Mouse (Mus musculus): ENCODE data around the gene Svep1. TPM values are rescaled to one million over a fixed set of nuclear protein-coding genes. Genes with fewer than 3 reads are reported as not detected.

Gene Svep1
- polyA plus RNA-seq, 1 experiment from 2014 or later: 7.7 TPM

DNA sequence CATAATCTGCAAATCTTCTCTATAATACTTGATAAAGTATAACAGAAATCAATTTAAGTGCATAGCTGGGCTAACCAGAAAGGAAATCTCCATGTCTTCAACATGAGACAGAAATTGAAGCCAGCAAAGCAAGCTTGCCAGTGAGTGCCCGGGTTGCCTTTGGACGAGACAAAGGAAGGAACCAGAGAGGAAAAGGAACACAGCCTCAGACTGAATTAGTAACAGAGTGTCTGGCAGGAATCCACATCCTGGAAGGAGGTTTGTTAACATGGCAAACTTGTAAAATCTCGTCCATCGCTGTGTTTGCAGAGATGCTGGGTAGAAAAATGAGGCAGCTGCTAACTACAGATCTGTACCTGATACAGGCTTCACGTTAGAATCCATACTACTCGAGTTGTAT is 128.7 kb downstream of the Svep1 start:
- Histone ChIP-seq H3K4me1 (no peaks in the 10 kb centered on the region), H3K27me3 (no peaks in the 10 kb centered on the region), H3K4me3 (no peak overlapping the region), H3K9me3 (no peaks in the 10 kb centered on the region), H3K27ac (no peak overlapping the region), H3K36me3 (no peaks in the 10 kb centered on the region), H3K9ac (no peak overlapping the region), H3K4me2 (replicated peaks) (no peak overlapping the region)
- no peak for ATAC-seq (ENCODE audit: insufficient number of reproducible peaks, insufficient read depth, low FRiP score, low TSS enrichment)
- 64% methylated on average over 6 of the region's 6 CpGs for WGBS

- Histone ChIP-seq H3K27me3 (no peaks in the 10 kb centered on the region), H3K36me3 (no peaks in the 10 kb centered on the region), H3K27ac (no peak overlapping the region), H3K4me3 (no peak overlapping the region), H3K4me1 (no peaks in the 10 kb centered on the region), H3K9me3 (no peaks in the 10 kb centered on the region), H3K9ac (no peak overlapping the region), H3K4me2 (replicated peaks) (no peak overlapping the region)
- WGBS: 81% methylated on average over 4 of the region's 4 CpGs
- no peak for ATAC-seq (ENCODE audit: insufficient number of reproducible peaks, insufficient read depth, low FRiP score, low TSS enrichment)
Measured at GRCm38 (mm10) chr4:58077536-58077935, 129.1 kb downstream of the Svep1 start.

- no peak for ATAC-seq (ENCODE audit: insufficient number of reproducible peaks, insufficient read depth, low FRiP score, low TSS enrichment)
- WGBS: 78% methylated on average over 12 of the region's 12 CpGs
- H3K27me3 ChIP-seq: no peaks in the 10 kb centered on the region
- no peaks in the 10 kb centered on the region for H3K4me1 ChIP-seq
- H3K36me3 ChIP-seq: 0 out of 2 replicates have a peak, but pooled peaks cover 7% of the 10 kb centered on the region
- H3K4me2 ChIP-seq (replicated peaks): no peak overlapping the region
- no peak overlapping the region for H3K27ac ChIP-seq
- H3K4me3 ChIP-seq: no peak overlapping the region
- no peak overlapping the region for H3K9ac ChIP-seq
- no peaks in the 10 kb centered on the region for H3K9me3 ChIP-seq
Measured at GRCm38 (mm10) chr4:58072888-58073287, 133.8 kb downstream of the Svep1 start.

GRCm38 (mm10) chr4:58068886-58069285 is 137.8 kb downstream of the Svep1 start:
- ATAC-seq (ENCODE audit: insufficient number of reproducible peaks, insufficient read depth, low FRiP score, low TSS enrichment): no peak
- H3K9me3 ChIP-seq: no peaks in the 10 kb centered on the region
- H3K36me3 ChIP-seq: 0 out of 2 replicates have a peak, but pooled peaks cover 14% of the 10 kb centered on the region
- no peaks in the 10 kb centered on the region for H3K4me1 ChIP-seq
- no peak overlapping the region for H3K4me3 ChIP-seq
- no peak overlapping the region for H3K27ac ChIP-seq
- H3K4me2 ChIP-seq (replicated peaks): no peak overlapping the region
- H3K9ac ChIP-seq: no peak overlapping the region
- WGBS: 91% methylated on average over 5 of the region's 5 CpGs
- H3K27me3 ChIP-seq: no peaks in the 10 kb centered on the region

GRCm38 (mm10) chr4:58064721-58065120 is 141.9 kb downstream of the Svep1 start:
- ATAC-seq (ENCODE audit: insufficient number of reproducible peaks, insufficient read depth, low FRiP score, low TSS enrichment): no peak
- no peaks in the 10 kb centered on the region for H3K9me3 ChIP-seq
- no peak overlapping the region for H3K27ac ChIP-seq
- no peaks in the 10 kb centered on the region for H3K4me1 ChIP-seq
- no peaks in the 10 kb centered on the region for H3K27me3 ChIP-seq
- 62% methylated on average over 2 of the region's 2 CpGs for whole genome bisulfite sequencing
- no peak overlapping the region for H3K4me3 ChIP-seq
- 0 out of 2 replicates have a peak, but pooled peaks cover 20% of the 10 kb centered on the region for H3K36me3 ChIP-seq
- H3K9ac ChIP-seq: no peak overlapping the region
- no peak overlapping the region for H3K4me2 ChIP-seq (replicated peaks)

DNA sequence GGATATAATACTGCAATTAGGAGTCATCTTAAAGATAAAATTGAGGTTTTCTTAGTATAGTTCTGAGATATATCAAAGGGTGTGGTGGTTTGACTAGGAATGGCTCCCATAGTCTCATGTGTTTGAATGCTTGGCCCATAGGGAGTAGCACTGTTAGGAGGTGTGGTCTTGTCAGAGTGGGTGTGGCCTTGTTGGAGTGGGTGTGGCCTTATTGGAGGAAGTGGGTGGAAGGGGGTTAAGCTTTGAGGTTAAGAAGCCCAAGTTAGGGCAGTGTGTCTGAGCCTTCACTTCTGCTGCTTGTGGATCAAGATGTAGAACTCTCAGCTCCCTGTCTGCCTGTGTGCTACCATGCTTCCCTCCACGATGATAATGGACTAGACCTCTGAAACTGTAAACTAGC is 143.7 kb downstream of the Svep1 start:
- WGBS: 86% methylated on average over 1 of the region's 1 CpGs
- Histone ChIP-seq H3K27ac (no peak overlapping the region), H3K9me3 (no peaks in the 10 kb centered on the region), H3K4me2 (replicated peaks) (no peak overlapping the region), H3K4me1 (no peaks in the 10 kb centered on the region), H3K36me3 (0 out of 2 replicates have a peak, but pooled peaks cover 13% of the 10 kb centered on the region), H3K4me3 (no peak overlapping the region), H3K9ac (no peak overlapping the region), H3K27me3 (no peaks in the 10 kb centered on the region)
- no peak for ATAC-seq (ENCODE audit: insufficient number of reproducible peaks, insufficient read depth, low FRiP score, low TSS enrichment)

GRCm38 (mm10) chr4:58055653-58056052 is 151.0 kb downstream of the Svep1 start:
- Histone ChIP-seq H3K27ac (no peak overlapping the region), H3K4me3 (no peak overlapping the region), H3K9me3 (no peaks in the 10 kb centered on the region), H3K36me3 (no peaks in the 10 kb centered on the region), H3K4me1 (no peaks in the 10 kb centered on the region), H3K27me3 (no peaks in the 10 kb centered on the region), H3K9ac (no peak overlapping the region), H3K4me2 (replicated peaks) (no peak overlapping the region)
- ATAC-seq (ENCODE audit: insufficient number of reproducible peaks, insufficient read depth, low FRiP score, low TSS enrichment): no peak

DNA sequence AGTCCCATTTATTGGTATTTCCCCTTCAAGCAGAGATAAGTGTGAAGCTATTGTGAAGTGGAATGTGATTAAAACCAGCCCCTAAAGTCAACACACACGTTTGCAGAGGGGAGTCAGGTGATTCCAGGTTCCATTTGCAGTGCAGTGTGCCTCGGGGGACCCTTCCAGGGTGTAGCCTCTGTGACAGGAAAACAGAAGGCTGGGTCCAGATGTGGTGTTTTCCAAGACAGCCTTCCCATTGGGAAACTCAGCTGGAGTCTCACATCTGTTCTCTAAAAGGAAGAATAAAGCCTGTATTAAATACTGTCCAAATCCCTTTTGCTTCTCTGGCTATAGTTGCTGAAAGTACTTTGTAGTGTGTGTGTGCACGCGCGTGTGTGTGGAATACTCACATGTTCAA is 152.2 kb downstream of the Svep1 start:
- no peak for ATAC-seq (ENCODE audit: insufficient number of reproducible peaks, insufficient read depth, low FRiP score, low TSS enrichment)
- H3K4me2 ChIP-seq (replicated peaks): no peak overlapping the region
- no peaks in the 10 kb centered on the region for H3K9me3 ChIP-seq
- no peak overlapping the region for H3K9ac ChIP-seq
- no peaks in the 10 kb centered on the region for H3K27me3 ChIP-seq
- H3K36me3 ChIP-seq: no peaks in the 10 kb centered on the region
- WGBS: 65% methylated on average over 5 of the region's 5 CpGs
- no peaks in the 10 kb centered on the region for H3K4me1 ChIP-seq
- no peak overlapping the region for H3K4me3 ChIP-seq
- H3K27ac ChIP-seq: no peak overlapping the region

DNA sequence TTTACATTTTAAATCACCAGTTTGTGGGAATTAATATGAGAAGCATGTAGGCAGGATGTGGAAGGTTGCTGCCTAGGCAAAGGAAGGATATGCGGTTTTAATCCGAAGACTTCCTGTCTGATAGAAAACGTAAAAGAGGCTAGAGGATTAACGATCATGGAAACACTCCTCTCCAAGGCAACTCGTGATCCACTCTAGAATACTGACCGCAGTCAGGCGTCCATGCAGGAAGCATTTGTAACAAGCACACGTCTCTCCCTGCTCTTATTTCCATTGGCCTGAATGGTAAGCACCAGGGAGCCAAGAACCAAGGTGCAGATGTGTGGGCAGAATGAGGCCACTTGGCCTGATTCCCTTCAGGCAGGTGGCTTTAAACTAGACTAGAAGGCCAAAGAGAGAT is 155.9 kb downstream of the Svep1 start:
- Histone ChIP-seq H3K4me2 (replicated peaks) (no peak overlapping the region), H3K9me3 (no peaks in the 10 kb centered on the region), H3K36me3 (no peaks in the 10 kb centered on the region), H3K4me3 (no peak overlapping the region), H3K9ac (no peak overlapping the region), H3K27ac (no peak overlapping the region), H3K27me3 (no peaks in the 10 kb centered on the region), H3K4me1 (no peaks in the 10 kb centered on the region)
- 81% methylated on average over 8 of the region's 8 CpGs for WGBS
- ATAC-seq (ENCODE audit: insufficient number of reproducible peaks, insufficient read depth, low FRiP score, low TSS enrichment): no peak

GRCm38 (mm10) chr4:58050276-58050675 is 156.4 kb downstream of the Svep1 start:
- 81% methylated on average over 8 of the region's 8 CpGs for WGBS
- no peak for ATAC-seq (ENCODE audit: insufficient number of reproducible peaks, insufficient read depth, low FRiP score, low TSS enrichment)

DNA sequence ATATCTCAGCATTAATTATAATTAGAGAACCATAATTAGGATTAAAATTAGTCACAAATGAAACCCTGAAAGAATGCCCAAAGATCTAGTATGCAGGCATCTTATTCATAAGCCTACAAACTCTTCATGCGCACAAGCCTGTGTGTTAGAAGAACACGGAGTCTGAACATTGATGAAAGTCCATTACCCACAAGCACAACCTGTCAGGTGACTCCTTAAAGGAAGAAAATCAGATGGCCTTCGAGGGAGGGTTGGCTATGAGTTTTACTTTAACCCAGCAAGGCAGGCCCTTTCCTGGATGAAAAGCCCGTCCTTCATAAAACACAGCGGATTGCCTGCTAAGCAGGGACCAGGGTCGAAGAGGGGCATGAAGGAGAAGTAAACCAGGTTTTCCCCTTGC is 161.8 kb downstream of the Svep1 start:
- no peak overlapping the region for H3K27ac ChIP-seq
- no peaks in the 10 kb centered on the region for H3K9me3 ChIP-seq
- H3K36me3 ChIP-seq: no peaks in the 10 kb centered on the region
- no peaks in the 10 kb centered on the region for H3K4me1 ChIP-seq
- ATAC-seq (ENCODE audit: insufficient number of reproducible peaks, insufficient read depth, low FRiP score, low TSS enrichment): no peak
- 92% methylated on average over 6 of the region's 6 CpGs for WGBS
- H3K4me3 ChIP-seq: no peak overlapping the region
- H3K4me2 ChIP-seq (replicated peaks): no peak overlapping the region
- H3K9ac ChIP-seq: no peak overlapping the region
- H3K27me3 ChIP-seq: no peaks in the 10 kb centered on the region

More at GRCm38 (mm10) chr4:58050276-58050675, 156.4 kb downstream of the Svep1 start:
- no peaks in the 10 kb centered on the region for H3K27me3 ChIP-seq
- no peaks in the 10 kb centered on the region for H3K9me3 ChIP-seq
- H3K4me2 ChIP-seq (replicated peaks): no peak overlapping the region
- H3K9ac ChIP-seq: no peak overlapping the region
- H3K36me3 ChIP-seq: no peaks in the 10 kb centered on the region
- no peak overlapping the region for H3K27ac ChIP-seq
- H3K4me3 ChIP-seq: no peak overlapping the region
- H3K4me1 ChIP-seq: no peaks in the 10 kb centered on the region

- WGBS: 91% methylated on average over 3 of the region's 3 CpGs
- Histone ChIP-seq H3K9me3 (no peaks in the 10 kb centered on the region), H3K4me3 (no peak overlapping the region), H3K27me3 (no peaks in the 10 kb centered on the region), H3K4me2 (replicated peaks) (no peak overlapping the region), H3K27ac (no peak overlapping the region), H3K36me3 (no peaks in the 10 kb centered on the region), H3K9ac (no peak overlapping the region), H3K4me1 (no peaks in the 10 kb centered on the region)
- no peak for ATAC-seq (ENCODE audit: insufficient number of reproducible peaks, insufficient read depth, low FRiP score, low TSS enrichment)
Measured at GRCm38 (mm10) chr4:58044356-58044755, 162.3 kb downstream of the Svep1 start.

GRCm38 (mm10) chr4:58040093-58040492 is 166.6 kb downstream of the Svep1 start:
- no peaks in the 10 kb centered on the region for H3K9me3 ChIP-seq
- no peaks in the 10 kb centered on the region for H3K4me1 ChIP-seq
- H3K27ac ChIP-seq: no peak overlapping the region
- no peak overlapping the region for H3K4me3 ChIP-seq
- 84% methylated on average over 2 of the region's 2 CpGs for WGBS
- H3K4me2 ChIP-seq (replicated peaks): no peak overlapping the region
- ATAC-seq (ENCODE audit: insufficient number of reproducible peaks, insufficient read depth, low FRiP score, low TSS enrichment): no peak
- H3K9ac ChIP-seq: no peak overlapping the region
- H3K36me3 ChIP-seq: no peaks in the 10 kb centered on the region
- H3K27me3 ChIP-seq: no peaks in the 10 kb centered on the region
